Mouse (Mus musculus): ENCODE data around the gene Arl6ip5. TPM values are rescaled to one million over a fixed set of nuclear protein-coding genes. Genes with fewer than 3 reads are reported as not detected.
"Not testable (repeated sequence)": the region's sequence is repeated elsewhere in the genome, so short reads cannot be mapped to it uniquely, and the experiment has no call there.

Gene Arl6ip5
- polyA plus RNA-seq, 1 experiment from 2014 or later, result 40.4 TPM

DNA sequence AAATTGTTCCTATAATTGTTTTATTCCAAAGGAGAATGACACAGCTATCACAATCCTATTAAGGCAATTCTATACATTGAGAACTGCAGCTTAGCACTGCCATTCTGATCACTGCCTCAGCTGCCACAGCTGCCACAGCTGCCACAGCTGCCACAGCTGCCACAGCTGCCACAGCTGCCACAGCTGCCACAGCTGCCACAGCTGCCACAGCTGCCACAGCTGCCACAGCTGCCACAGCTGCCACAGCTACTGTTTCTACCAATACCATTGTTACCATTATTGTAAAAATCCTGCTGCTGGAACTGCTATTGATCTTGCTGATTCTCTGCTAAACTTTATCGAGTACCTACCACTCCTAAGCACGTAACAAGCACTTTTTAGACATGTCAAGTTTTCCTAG, 49.4 kb downstream of the Arl6ip5 start:
- 90% methylated on average over 2 of the region's 2 CpGs for WGBS
- H3K4me3 ChIP-seq (ENCODE audit: low read depth, low read length); ATAC-seq (ENCODE audit: low FRiP score); H3K36me3 ChIP-seq (ENCODE audit: control insufficient read depth, insufficient read depth, low read length); H3K4me1 ChIP-seq (replicated peaks; ENCODE audit: control insufficient read depth, insufficient read depth, low read length); DNase-seq (ENCODE audit: low spot score); H3K27me3 ChIP-seq (ENCODE audit: control insufficient read depth, insufficient read depth, low read length); H3K4me2 ChIP-seq (replicated peaks; ENCODE audit: low read depth, low read length); H3K27ac ChIP-seq (ENCODE audit: low read depth, low read length); H3K9me3 ChIP-seq (ENCODE audit: control insufficient read depth, low read length); H3K9ac ChIP-seq (ENCODE audit: low read depth, low read length): not testable (repeated sequence)

DNA sequence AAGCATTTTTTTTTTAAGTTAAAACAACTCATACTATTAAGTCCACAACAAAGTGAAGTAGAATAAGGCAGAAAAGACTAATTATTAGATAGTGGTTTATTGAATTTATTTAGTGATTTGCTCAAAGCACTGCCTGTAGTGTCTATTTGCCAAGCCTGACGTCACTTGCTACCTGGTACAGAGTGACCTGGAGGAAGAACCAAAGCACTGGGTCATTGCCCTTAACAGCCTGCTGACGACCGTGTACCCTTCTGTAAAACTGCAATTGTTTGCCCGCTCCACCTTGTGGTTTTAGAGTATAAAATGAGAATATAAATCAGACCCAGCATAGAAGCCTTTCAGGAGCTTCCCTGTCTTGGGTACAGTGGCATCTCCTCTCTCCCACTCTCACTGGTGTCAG, 51.7 kb downstream of the Arl6ip5 start:
- no peaks in the 10 kb centered on the region for H3K27me3 ChIP-seq (ENCODE audit: control insufficient read depth, insufficient read depth, low read length)
- no peak overlapping the region for H3K4me2 ChIP-seq (replicated peaks; ENCODE audit: low read depth, low read length)
- no peak overlapping the region for H3K9ac ChIP-seq (ENCODE audit: low read depth, low read length)
- ATAC-seq (ENCODE audit: low FRiP score) (no peak), DNase-seq (ENCODE audit: low spot score) (no peak)
- no peak overlapping the region for H3K27ac ChIP-seq (ENCODE audit: low read depth, low read length)
- no peaks in the 10 kb centered on the region for H3K4me1 ChIP-seq (replicated peaks; ENCODE audit: control insufficient read depth, insufficient read depth, low read length)
- H3K9me3 ChIP-seq (ENCODE audit: control insufficient read depth, low read length), result no peaks in the 10 kb centered on the region
- H3K4me3 ChIP-seq (ENCODE audit: low read depth, low read length), result no peak overlapping the region
- 75% methylated on average over 4 of the region's 4 CpGs for WGBS
- no peaks in the 10 kb centered on the region for H3K36me3 ChIP-seq (ENCODE audit: control insufficient read depth, insufficient read depth, low read length)

GRCm38 (mm10) chr6:97263750-97264149, 53.3 kb downstream of the Arl6ip5 start:
- H3K36me3 ChIP-seq (ENCODE audit: control insufficient read depth, insufficient read depth, low read length); H3K4me2 ChIP-seq (replicated peaks; ENCODE audit: low read depth, low read length); H3K4me1 ChIP-seq (replicated peaks; ENCODE audit: control insufficient read depth, insufficient read depth, low read length); H3K9me3 ChIP-seq (ENCODE audit: control insufficient read depth, low read length); H3K4me3 ChIP-seq (ENCODE audit: low read depth, low read length); ATAC-seq (ENCODE audit: low FRiP score); DNase-seq (ENCODE audit: low spot score); H3K9ac ChIP-seq (ENCODE audit: low read depth, low read length); H3K27me3 ChIP-seq (ENCODE audit: control insufficient read depth, insufficient read depth, low read length); H3K27ac ChIP-seq (ENCODE audit: low read depth, low read length): not testable (repeated sequence)

- H3K27me3 ChIP-seq (ENCODE audit: control insufficient read depth, insufficient read depth, low read length), result no peaks in the 10 kb centered on the region
- 78% methylated on average over 8 of the region's 8 CpGs for WGBS
- H3K9ac ChIP-seq (ENCODE audit: low read depth, low read length), result no peak overlapping the region
- no peak overlapping the region for H3K27ac ChIP-seq (ENCODE audit: low read depth, low read length)
- no peak for DNase-seq (ENCODE audit: low spot score)
- no peaks in the 10 kb centered on the region for H3K36me3 ChIP-seq (ENCODE audit: control insufficient read depth, insufficient read depth, low read length)
- H3K4me2 ChIP-seq (replicated peaks; ENCODE audit: low read depth, low read length), result no peak overlapping the region
- ATAC-seq (ENCODE audit: low FRiP score), result no peak
- no peaks in the 10 kb centered on the region for H3K4me1 ChIP-seq (replicated peaks; ENCODE audit: control insufficient read depth, insufficient read depth, low read length)
- H3K4me3 ChIP-seq (ENCODE audit: low read depth, low read length), result no peak overlapping the region
- H3K9me3 ChIP-seq (ENCODE audit: control insufficient read depth, low read length), result no peaks in the 10 kb centered on the region
Measured at GRCm38 (mm10) chr6:97265240-97265639, 54.8 kb downstream of the Arl6ip5 start.

GRCm38 (mm10) chr6:97265705-97266104, 55.2 kb downstream of the Arl6ip5 start:
- Histone ChIP-seq H3K27me3 (ENCODE audit: control insufficient read depth, insufficient read depth, low read length) (no peaks in the 10 kb centered on the region), H3K27ac (ENCODE audit: low read depth, low read length) (no peak overlapping the region), H3K4me3 (ENCODE audit: low read depth, low read length) (no peak overlapping the region), H3K4me1 (replicated peaks; ENCODE audit: control insufficient read depth, insufficient read depth, low read length) (no peaks in the 10 kb centered on the region), H3K9ac (ENCODE audit: low read depth, low read length) (no peak overlapping the region), H3K36me3 (ENCODE audit: control insufficient read depth, insufficient read depth, low read length) (no peaks in the 10 kb centered on the region), H3K4me2 (replicated peaks; ENCODE audit: low read depth, low read length) (no peak overlapping the region), H3K9me3 (ENCODE audit: control insufficient read depth, low read length) (no peaks in the 10 kb centered on the region)
- WGBS, result 87% methylated on average over 3 of the region's 3 CpGs
- ATAC-seq (ENCODE audit: low FRiP score) (no peak), DNase-seq (ENCODE audit: low spot score) (no peak)

DNA sequence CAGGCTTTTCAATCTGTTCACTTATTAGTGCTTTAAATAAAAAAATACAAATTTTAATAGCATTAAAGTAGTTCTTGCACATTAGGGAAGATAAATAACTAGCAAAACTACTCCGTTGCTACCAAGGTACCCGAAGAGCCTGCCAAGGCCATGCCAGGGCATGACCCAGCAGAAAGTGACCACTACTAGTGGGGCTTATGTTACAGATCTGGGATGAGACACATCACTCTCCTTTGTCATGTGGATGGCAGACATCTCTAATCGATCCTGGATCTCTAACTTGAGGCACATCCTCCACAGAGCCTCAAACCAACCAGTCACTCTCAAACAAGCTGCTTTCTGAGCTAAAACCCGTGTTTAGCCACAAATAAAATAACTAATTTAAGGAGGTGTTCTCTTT, 56.2 kb downstream of the Arl6ip5 start:
- no peaks in the 10 kb centered on the region for H3K4me1 ChIP-seq (replicated peaks; ENCODE audit: control insufficient read depth, insufficient read depth, low read length)
- no peaks in the 10 kb centered on the region for H3K27me3 ChIP-seq (ENCODE audit: control insufficient read depth, insufficient read depth, low read length)
- no peak overlapping the region for H3K9ac ChIP-seq (ENCODE audit: low read depth, low read length)
- H3K36me3 ChIP-seq (ENCODE audit: control insufficient read depth, insufficient read depth, low read length), result no peaks in the 10 kb centered on the region
- H3K4me3 ChIP-seq (ENCODE audit: low read depth, low read length), result no peak overlapping the region
- H3K27ac ChIP-seq (ENCODE audit: low read depth, low read length), result no peak overlapping the region
- WGBS, result 77% methylated on average over 4 of the region's 4 CpGs
- H3K4me2 ChIP-seq (replicated peaks; ENCODE audit: low read depth, low read length), result no peak overlapping the region
- ATAC-seq (ENCODE audit: low FRiP score) (no peak), DNase-seq (ENCODE audit: low spot score) (no peak)
- no peaks in the 10 kb centered on the region for H3K9me3 ChIP-seq (ENCODE audit: control insufficient read depth, low read length)

- no peaks in the 10 kb centered on the region for H3K9me3 ChIP-seq (ENCODE audit: control insufficient read depth, low read length)
- 98% methylated on average over 2 of the region's 2 CpGs for WGBS
- no peaks in the 10 kb centered on the region for H3K36me3 ChIP-seq (ENCODE audit: control insufficient read depth, insufficient read depth, low read length)
- H3K9ac ChIP-seq (ENCODE audit: low read depth, low read length), result no peak overlapping the region
- ATAC-seq (ENCODE audit: low FRiP score) (no peak), DNase-seq (ENCODE audit: low spot score) (no peak)
- no peak overlapping the region for H3K4me2 ChIP-seq (replicated peaks; ENCODE audit: low read depth, low read length)
- no peak overlapping the region for H3K4me3 ChIP-seq (ENCODE audit: low read depth, low read length)
- no peaks in the 10 kb centered on the region for H3K4me1 ChIP-seq (replicated peaks; ENCODE audit: control insufficient read depth, insufficient read depth, low read length)
- no peak overlapping the region for H3K27ac ChIP-seq (ENCODE audit: low read depth, low read length)
- no peaks in the 10 kb centered on the region for H3K27me3 ChIP-seq (ENCODE audit: control insufficient read depth, insufficient read depth, low read length)
Measured at GRCm38 (mm10) chr6:97267132-97267531, 56.6 kb downstream of the Arl6ip5 start.

DNA sequence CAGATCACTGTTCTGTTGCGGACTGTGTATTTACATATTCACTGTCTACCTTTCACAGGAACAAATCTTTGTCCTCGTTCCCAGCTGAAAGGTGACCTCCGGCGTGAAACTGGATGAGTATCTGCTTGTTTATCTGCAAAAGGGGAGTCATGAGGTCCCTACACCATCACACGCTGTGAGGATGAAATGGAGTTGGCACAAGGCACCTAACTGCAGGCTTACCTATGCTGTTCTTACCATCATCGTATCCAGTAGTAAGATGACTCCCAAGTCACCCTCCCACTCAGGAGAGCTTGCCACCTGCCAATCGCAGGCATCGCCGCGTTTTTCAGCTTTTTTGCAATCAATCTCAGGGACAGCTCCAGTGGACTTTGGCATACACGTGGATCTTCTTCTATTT, 59.1 kb downstream of the Arl6ip5 start:
- Histone ChIP-seq H3K9ac (ENCODE audit: low read depth, low read length) (no peak overlapping the region), H3K4me2 (replicated peaks; ENCODE audit: low read depth, low read length) (no peak overlapping the region), H3K9me3 (ENCODE audit: control insufficient read depth, low read length) (no peaks in the 10 kb centered on the region), H3K4me3 (ENCODE audit: low read depth, low read length) (no peak overlapping the region), H3K27ac (ENCODE audit: low read depth, low read length) (no peak overlapping the region), H3K4me1 (replicated peaks; ENCODE audit: control insufficient read depth, insufficient read depth, low read length) (no peaks in the 10 kb centered on the region), H3K36me3 (ENCODE audit: control insufficient read depth, insufficient read depth, low read length) (no peaks in the 10 kb centered on the region), H3K27me3 (ENCODE audit: control insufficient read depth, insufficient read depth, low read length) (no peaks in the 10 kb centered on the region)
- ATAC-seq (ENCODE audit: low FRiP score), result no peak
- no peak for DNase-seq (ENCODE audit: low spot score)
- WGBS, result 85% methylated on average over 11 of the region's 11 CpGs

- WGBS, result 61% methylated on average over 2 of the region's 2 CpGs
Measured at GRCm38 (mm10) chr6:97272349-97272748, 61.9 kb downstream of the Arl6ip5 start.

More at GRCm38 (mm10) chr6:97272349-97272748, 61.9 kb downstream of the Arl6ip5 start:
- no peak for DNase-seq (ENCODE audit: low spot score)
- Histone ChIP-seq H3K27me3 (ENCODE audit: control insufficient read depth, insufficient read depth, low read length) (no peaks in the 10 kb centered on the region), H3K36me3 (ENCODE audit: control insufficient read depth, insufficient read depth, low read length) (no peaks in the 10 kb centered on the region), H3K4me2 (replicated peaks; ENCODE audit: low read depth, low read length) (no peak overlapping the region), H3K9me3 (ENCODE audit: control insufficient read depth, low read length) (no peaks in the 10 kb centered on the region), H3K27ac (ENCODE audit: low read depth, low read length) (no peak overlapping the region), H3K9ac (ENCODE audit: low read depth, low read length) (no peak overlapping the region), H3K4me1 (replicated peaks; ENCODE audit: control insufficient read depth, insufficient read depth, low read length) (no peaks in the 10 kb centered on the region), H3K4me3 (ENCODE audit: low read depth, low read length) (no peak overlapping the region)
- ATAC-seq (ENCODE audit: low FRiP score), result no peak
